Mouse (Mus musculus) embryonic facial prominence, embryonic 14.5 days (tissue): ENCODE data around the gene Aldh16a1. TPM values are rescaled to one million over a fixed set of nuclear protein-coding genes. Genes with fewer than 3 reads are reported as not detected.
"Not testable (repeated sequence)": the region's sequence is repeated elsewhere in the genome, so short reads cannot be mapped to it uniquely, and the experiment has no call there.

Source experiments
- ATAC-seq: fragments of 200-750 bp; cut with Nextera tagmentation; 2 replicates; pipeline ENCODE4 v1.8.0; 2017; ENCODE audit warnings: low read depth, moderate number of reproducible peaks, moderate TSS enrichment
- DNase-seq: peaks from one replicate; pipeline ENCODE4 v3.0.0-alpha.2; 2015; ENCODE audit warnings: low spot score
- H3K27ac ChIP-seq: fragments of 300-500 bp; sonication (generic); replicated peaks from 2 replicates; pipeline ENCODE4 v1.5.1; 2014; ENCODE audit warnings: low read depth, mild to moderate bottlenecking, low read length, moderate library complexity
- H3K27me3 ChIP-seq: fragments of 300-500 bp; sonication (generic); replicated peaks from 2 replicates; pipeline ENCODE4 v1.6.1; 2014; ENCODE audit warnings: low read length; ENCODE audit not compliant: control insufficient read depth, insufficient read depth
- H3K36me3 ChIP-seq: fragments of 300-500 bp; sonication (generic); 2 replicates; pipeline ENCODE4 v1.6.1; 2014; ENCODE audit warnings: low read length, mixed read lengths; ENCODE audit not compliant: control insufficient read depth, insufficient read depth
- H3K4me1 ChIP-seq: fragments of 300-500 bp; sonication (generic); 2 replicates; pipeline ENCODE4 v1.6.1; 2014; ENCODE audit warnings: antibody characterized with exemption, low read length; ENCODE audit not compliant: control insufficient read depth, insufficient read depth
- H3K4me2 ChIP-seq: fragments of 300-500 bp; sonication (generic); 2 replicates; pipeline ENCODE4 v1.6.1; 2014; ENCODE audit warnings: low read depth, mild to moderate bottlenecking, low read length, moderate library complexity, mixed read lengths
- H3K4me3 ChIP-seq: fragments of 300-500 bp; sonication (generic); 2 replicates; pipeline ENCODE4 v1.5.1; 2014; ENCODE audit warnings: low read depth, mild to moderate bottlenecking, low read length
- H3K9ac ChIP-seq: fragments of 300-500 bp; sonication (generic); 2 replicates; pipeline ENCODE4 v1.6.1; 2014; ENCODE audit warnings: low read depth, mild to moderate bottlenecking, low read length, moderate library complexity, mixed read lengths
- H3K9me3 ChIP-seq: fragments of 300-500 bp; sonication (generic); 2 replicates; pipeline ENCODE4 v1.6.1; 2016; ENCODE audit warnings: low read length; ENCODE audit not compliant: control insufficient read depth
- WGBS: fragments of 180-500 bp; shearing (Covaris S2); extraction: QIAGEN DNeasy Blood & Tissue Kit; methylation state at CpG from one replicate; pipeline ENCODE4 v1.1.7; 2014; 5-methylcytosine and 5-hydroxymethylcytosine counted together
- polyA plus RNA-seq: library from polyadenylated mRNA; unstranded; fragments of >200 nt; fragmentation: Nextera tagmentation; extraction: Ambion mirVana; gene quantifications from 2 replicates; pipeline ENCODE4 v1.2.1, GENCODE M21; 2014

Aldh16a1 gene
- polyA plus RNA-seq, 1 experiment from 2014 or later = 39.4 TPM

- Histone ChIP-seq H3K4me3 (peak overlapping the region; percentile 70), H3K4me2 (peak overlapping the region; percentile 95), H3K9ac (peak overlapping the region; percentile 99), H3K36me3 (peaks cover 51% of the 10 kb centered on the region), H3K4me1 (peaks cover 26% of the 10 kb centered on the region), H3K27ac (peak overlapping the region; percentile 92), H3K27me3 (no peaks in the 10 kb centered on the region), H3K9me3 (no peaks in the 10 kb centered on the region)
- WGBS = 77% methylated on average over 17 of the region's 17 CpGs
- DNase-seq (no peak), ATAC-seq (no peak)
Observed at GRCm38 (mm10) chr7:45126147-45126843, 28.1 kb downstream of the Aldh16a1 start.

GRCm38 (mm10) chr7:45125649-45126048, 28.7 kb downstream of the Aldh16a1 start:
- not testable (repeated sequence) for H3K9me3 ChIP-seq, H3K27me3 ChIP-seq, DNase-seq, ATAC-seq
- peak overlapping the region; percentile 52; the same call in 1 of the 2 replicates for H3K4me2 ChIP-seq
- WGBS = 70% methylated on average over 5 of the region's 5 CpGs
- 0 out of 2 replicates have a peak overlapping the region, but pooled peaks have one; percentile 92 for H3K27ac ChIP-seq
- peaks cover 26% of the 10 kb centered on the region for H3K4me1 ChIP-seq
- peaks cover 57% of the 10 kb centered on the region for H3K36me3 ChIP-seq
- H3K4me3 ChIP-seq = 0 out of 2 replicates have a peak overlapping the region, but pooled peaks have one; percentile 0
- H3K9ac ChIP-seq = peak overlapping the region; percentile 99; the same call in 1 of the 2 replicates

- ATAC-seq = no peak
- Histone ChIP-seq H3K4me3 (0 out of 2 replicates have a peak overlapping the region, but pooled peaks have one; percentile 0), H3K4me2 (peak overlapping the region; percentile 52), H3K9me3 (no peaks in the 10 kb centered on the region), H3K4me1 (peaks cover 26% of the 10 kb centered on the region), H3K27ac (peak overlapping the region; percentile 87), H3K27me3 (no peaks in the 10 kb centered on the region), H3K36me3 (peaks cover 62% of the 10 kb centered on the region), H3K9ac (no peak overlapping the region)
- 18% methylated on average over 7 of the region's 7 CpGs for WGBS
- peak; percentile 61 for DNase-seq
Observed at GRCm38 (mm10) chr7:45125144-45125600, 29.2 kb downstream of the Aldh16a1 start.

- ATAC-seq = peak; percentile 86
- DNase-seq = peak; percentile 100
- no peaks in the 10 kb centered on the region for H3K9me3 ChIP-seq
- no peaks in the 10 kb centered on the region for H3K27me3 ChIP-seq
- peaks cover 69% of the 10 kb centered on the region for H3K36me3 ChIP-seq
- peak within 1 kb of the TSS; percentile 97 for H3K4me3 ChIP-seq
- peak within 1 kb of the TSS; percentile 70 for H3K4me2 ChIP-seq
- peak within 1 kb of the TSS; percentile 92 for H3K27ac ChIP-seq
- H3K4me1 ChIP-seq = peaks cover 21% of the 10 kb centered on the region
- under 1% methylated on average over 58 of the region's 59 CpGs for WGBS
- peak within 1 kb of the TSS; percentile 99 for H3K9ac ChIP-seq
Observed at GRCm38 (mm10) chr7:45124224-45125143, 29.9 kb downstream of the Aldh16a1 start, which contains the start of gene Rps11. Gene Rps11, minus strand, starts transcription at chr7:45124439.

- DNase-seq = no peak
- WGBS = 12% methylated on average over 12 of the region's 12 CpGs
Observed at GRCm38 (mm10) chr7:45123186-45123570, 31.2 kb downstream of the Aldh16a1 start.

GRCm38 (mm10) chr7:45122561-45123185, 31.7 kb downstream of the Aldh16a1 start:
- Histone ChIP-seq H3K9ac (peak overlapping the region; percentile 99), H3K27me3 (no peaks in the 10 kb centered on the region), H3K4me1 (peaks cover 21% of the 10 kb centered on the region), H3K36me3 (peaks cover 78% of the 10 kb centered on the region), H3K4me2 (peak overlapping the region; percentile 70), H3K9me3 (no peaks in the 10 kb centered on the region), H3K27ac (no peak overlapping the region), H3K4me3 (peak overlapping the region; percentile 97)
- DNase-seq (no peak), ATAC-seq (no peak)
- 79% methylated on average over 15 of the region's 15 CpGs for WGBS

More at GRCm38 (mm10) chr7:45123186-45123570, 31.2 kb downstream of the Aldh16a1 start:
- no peaks in the 10 kb centered on the region for H3K27me3 ChIP-seq
- no peak for ATAC-seq
- H3K4me2 ChIP-seq = peak overlapping the region; percentile 70
- peaks cover 78% of the 10 kb centered on the region for H3K36me3 ChIP-seq
- H3K4me1 ChIP-seq = peaks cover 21% of the 10 kb centered on the region
- peak overlapping the region; percentile 99 for H3K9ac ChIP-seq
- peak overlapping the region; percentile 92 for H3K27ac ChIP-seq
- no peaks in the 10 kb centered on the region for H3K9me3 ChIP-seq
- peak overlapping the region; percentile 97 for H3K4me3 ChIP-seq

- Histone ChIP-seq H3K4me1 (peaks cover 17% of the 10 kb centered on the region), H3K4me2 (no peak overlapping the region), H3K27me3 (no peaks in the 10 kb centered on the region), H3K4me3 (no peak overlapping the region), H3K36me3 (peaks cover 71% of the 10 kb centered on the region), H3K9ac (0 out of 2 replicates have a peak overlapping the region, but pooled peaks have one; percentile 11), H3K9me3 (no peaks in the 10 kb centered on the region), H3K27ac (no peak overlapping the region)
- ATAC-seq (no peak), DNase-seq (no peak)
Observed at GRCm38 (mm10) chr7:45121966-45122365, 32.4 kb downstream of the Aldh16a1 start.

GRCm38 (mm10) chr7:45121404-45121803, 33.0 kb downstream of the Aldh16a1 start:
- DNase-seq (no peak), ATAC-seq (no peak)
- WGBS = 52% methylated on average over 8 of the region's 8 CpGs
- no peaks in the 10 kb centered on the region for H3K27me3 ChIP-seq
- H3K9ac ChIP-seq = 0 out of 2 replicates have a peak overlapping the region, but pooled peaks have one; percentile 11
- H3K9me3 ChIP-seq = no peaks in the 10 kb centered on the region
- no peak overlapping the region for H3K4me3 ChIP-seq
- peaks cover 65% of the 10 kb centered on the region for H3K36me3 ChIP-seq
- H3K27ac ChIP-seq = no peak overlapping the region
- peaks cover 11% of the 10 kb centered on the region for H3K4me1 ChIP-seq
- H3K4me2 ChIP-seq = no peak overlapping the region
